Mouse (Mus musculus): ENCODE data around the gene Ell3.

DNA sequence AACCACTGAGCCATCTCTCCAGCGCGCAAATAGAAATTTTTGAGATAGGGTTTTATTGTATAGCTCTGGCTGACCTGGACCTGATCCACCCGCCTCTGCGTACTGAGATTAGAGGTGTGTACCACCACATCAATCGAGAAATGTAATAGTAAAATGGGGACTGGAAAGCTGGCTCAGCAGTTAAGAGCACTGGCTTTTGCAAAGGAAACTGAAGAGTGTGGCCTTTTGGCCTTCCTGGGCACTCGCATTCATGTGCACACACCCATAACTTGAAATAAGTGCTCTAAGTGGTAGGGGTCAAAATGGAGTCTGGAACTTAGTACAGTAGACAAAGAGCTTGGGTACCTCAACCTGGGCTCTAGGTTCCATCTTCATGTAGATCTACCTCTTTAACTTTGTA is 27.7 kb downstream of the Ell3 start:
- TF ChIP-seq POLR2A (IDR thresholded peaks at IDR 0.05; ENCODE audit: control insufficient read depth, extremely low read depth, insufficient read depth, low read length, poor library complexity): no peak
- TF ChIP-seq CTCF (IDR thresholded peaks at IDR 0.05; ENCODE audit: borderline replicate concordance, control insufficient read depth, extremely low read depth, insufficient read depth, low read length, poor library complexity): no peak
